ENCODE assay signal across 7 mouse cellular contexts in genomic region chr9:104306734-104307133, GRCm38 (mm10). TPM values are rescaled to one million over a fixed set of nuclear protein-coding genes. Genes with fewer than 3 reads are reported as not detected.
DNase-seq lines count a peak whose midpoint lies in the region.

No protein-coding gene starts in this region.

- peak; percentile 75 for DNase-seq in CD4-positive, CD25-positive, alpha-beta regulatory T cell, adult 2 months (ENCODE audit: low read depth, low spot score)
- DNase-seq in MN1 (ENCODE audit: low spot score): peak; percentile 68
- DNase-seq in cerebellum, adult 9-10 months: peak; percentile 54
- DNase-seq in gastrocnemius, postnatal 10 days: peak; percentile 76
- DNase-seq in layer of hippocampus, adult 8-10 months (ENCODE audit: low spot score in 2 of 2): peak; percentile 42 to 80
- peak; percentile 50 for DNase-seq in lung, postnatal 25 days (ENCODE audit: low spot score)
- peak; percentile 31 to 67 for DNase-seq in spleen, adult 18-20 months

RNA-seq across cellular contexts. Expression of gene Acpp, which starts 30.8 kb away (rescaled TPM):
- under 1 TPM; 0.12 to 0.43 TPM for total RNA-seq in gastrocnemius, postnatal 10 days (2021)
- total RNA-seq in layer of hippocampus, adult 8-10 months (2022): under 1 TPM in 3 of 4 experiments, not detected in 1; 0.11 to 0.25 (median 0.20) TPM

RNA-seq across cellular contexts. Expression of gene Dnajc13, which starts 44.0 kb away (rescaled TPM):
- 10 to 100 TPM; 25.8 to 32.5 TPM for total RNA-seq in gastrocnemius, postnatal 10 days (2021)
- 10 to 100 TPM; 62.6 to 72.7 (median 69.0) TPM for total RNA-seq in layer of hippocampus, adult 8-10 months (2022)

Comparison
In these comparisons a context has a peak if more than half of its experiments do, and no peak if none do; other contexts are left out.
1. Peak in every context shown above with its lines: DNase-seq.